16 mouse cellular contexts compared by ENCODE assay signal in genomic region chr10:110840864-110841263, GRCm38 (mm10).
DNase-seq lines count a peak whose midpoint lies in the region; ATAC-seq and TF ChIP-seq lines count a peak whose summit lies in the region.
"Had no signal": no experiment of that assay in that cellular context is flagged by ENCODE, and none has a peak within 500 bp of the region (broad histone marks: within the 10 kb centered on the region; RNA-seq: fewer than 3 reads in every experiment).

No protein-coding gene starts in this region.

- H3K4me1 ChIP-seq in intestine, postnatal 0 days (replicated peaks; ENCODE audit: control insufficient read depth, insufficient read depth, low read length), result no peaks in the 10 kb centered on the region
- H3K4me1 ChIP-seq in intestine, embryonic 16.5 days (ENCODE audit: control insufficient read depth, insufficient read depth, low read length), result no peaks in the 10 kb centered on the region
- no peaks in the 10 kb centered on the region for H3K4me1 ChIP-seq in midbrain, postnatal 0 days (ENCODE audit: insufficient read depth, low read length)
- no peaks in the 10 kb centered on the region for H3K4me1 ChIP-seq in midbrain, embryonic 11.5 days (ENCODE audit: control insufficient read depth, insufficient read depth, low read length)
- H3K4me1 ChIP-seq: forebrain, embryonic 12.5 days; stomach, embryonic 15.5 days had no signal

- no peak overlapping the region for H3K9ac ChIP-seq in intestine, postnatal 0 days (ENCODE audit: low read depth, low read length)
- H3K9ac ChIP-seq in intestine, embryonic 16.5 days (ENCODE audit: low read depth, low read length), result no peak overlapping the region
- H3K9ac ChIP-seq in midbrain, postnatal 0 days (replicated peaks; ENCODE audit: low read length, poor library complexity, severe bottlenecking), result no peak overlapping the region
- H3K9ac ChIP-seq in midbrain, embryonic 11.5 days (ENCODE audit: low read length), result no peak overlapping the region
- H3K9ac ChIP-seq: forebrain, embryonic 12.5 days; liver, embryonic 14.5 days; stomach, embryonic 15.5 days had no signal

- H3K9me3 ChIP-seq in intestine, postnatal 0 days (ENCODE audit: control insufficient read depth), result no peaks in the 10 kb centered on the region
- H3K9me3 ChIP-seq in intestine, embryonic 16.5 days (ENCODE audit: control insufficient read depth, low read length), result no peaks in the 10 kb centered on the region
- no peaks in the 10 kb centered on the region for H3K9me3 ChIP-seq in midbrain, postnatal 0 days (ENCODE audit: low read length)
- H3K9me3 ChIP-seq in midbrain, embryonic 11.5 days (ENCODE audit: control insufficient read depth, low read length), result no peaks in the 10 kb centered on the region
- H3K9me3 ChIP-seq: forebrain, embryonic 12.5 days; stomach, embryonic 15.5 days had no signal

- 33% methylated on average over 3 of the region's 3 CpGs for WGBS in intestine, postnatal 0 days
- 38% methylated on average over 3 of the region's 3 CpGs for WGBS in intestine, embryonic 16.5 days
- 68% methylated on average over 3 of the region's 3 CpGs for WGBS in midbrain, postnatal 0 days
- 79% methylated on average over 3 of the region's 3 CpGs for WGBS in midbrain, embryonic 11.5 days

- H3K27ac ChIP-seq in intestine, postnatal 0 days (ENCODE audit: low read depth, low read length), result no peak overlapping the region
- H3K27ac ChIP-seq in intestine, embryonic 16.5 days (ENCODE audit: low read length), result no peak overlapping the region
- no peak overlapping the region for H3K27ac ChIP-seq in midbrain, postnatal 0 days (ENCODE audit: low read depth, low read length)
- H3K27ac ChIP-seq in midbrain, embryonic 11.5 days (ENCODE audit: low read depth, low read length), result no peak overlapping the region
- H3K27ac ChIP-seq: forebrain, embryonic 12.5 days; liver, embryonic 14.5 days; stomach, embryonic 15.5 days had no signal

- H3K4me2 ChIP-seq in intestine, postnatal 0 days (replicated peaks; ENCODE audit: low read depth), result no peak overlapping the region
- no peak overlapping the region for H3K4me2 ChIP-seq in intestine, embryonic 16.5 days (ENCODE audit: low read depth, low read length)
- H3K4me2 ChIP-seq in midbrain, postnatal 0 days (ENCODE audit: low read depth, low read length, poor library complexity, severe bottlenecking), result no peak overlapping the region
- H3K4me2 ChIP-seq in midbrain, embryonic 11.5 days, result no peak overlapping the region
- H3K4me2 ChIP-seq: forebrain, embryonic 12.5 days; stomach, embryonic 15.5 days had no signal

- ATAC-seq in frontal cortex, adult (ENCODE audit: low TSS enrichment), result 0 out of 2 replicates have a peak, but pooled peaks have one; percentile 50
- ATAC-seq in intestine, postnatal 0 days, result no peak
- ATAC-seq in intestine, embryonic 16.5 days, result no peak
- ATAC-seq in midbrain, postnatal 0 days (ENCODE audit: low FRiP score), result no peak
- no peak for ATAC-seq in midbrain, embryonic 11.5 days (ENCODE audit: low FRiP score)

- no peaks in the 10 kb centered on the region for H3K36me3 ChIP-seq in intestine, postnatal 0 days (ENCODE audit: control insufficient read depth, insufficient read depth)
- no peaks in the 10 kb centered on the region for H3K36me3 ChIP-seq in intestine, embryonic 16.5 days (ENCODE audit: control insufficient read depth, insufficient read depth, low read length)
- no peaks in the 10 kb centered on the region for H3K36me3 ChIP-seq in midbrain, postnatal 0 days (ENCODE audit: insufficient read depth, low read length)
- no peaks in the 10 kb centered on the region for H3K36me3 ChIP-seq in midbrain, embryonic 11.5 days (ENCODE audit: control insufficient read depth, insufficient read depth, low read length)
- H3K36me3 ChIP-seq: forebrain, embryonic 12.5 days; stomach, embryonic 15.5 days had no signal

- peak; percentile 28; the same call in 1 of the 2 replicates for TF ChIP-seq CTCF in intestine, postnatal 0 days (IDR thresholded peaks at IDR 0.05; ENCODE audit: low read depth)
- TF ChIP-seq CTCF in midbrain, postnatal 0 days (IDR thresholded peaks at IDR 0.05), result 0 out of 2 replicates have a peak, but pooled peaks have one; percentile 6

- H3K27me3 ChIP-seq in intestine, postnatal 0 days (replicated peaks; ENCODE audit: control insufficient read depth, insufficient read depth, low read length), result no peaks in the 10 kb centered on the region
- H3K27me3 ChIP-seq in intestine, embryonic 16.5 days (replicated peaks; ENCODE audit: control insufficient read depth, insufficient read depth, low read length), result no peaks in the 10 kb centered on the region
- H3K27me3 ChIP-seq in midbrain, postnatal 0 days (ENCODE audit: insufficient read depth, low read length), result no peaks in the 10 kb centered on the region
- no peaks in the 10 kb centered on the region for H3K27me3 ChIP-seq in midbrain, embryonic 11.5 days (ENCODE audit: control insufficient read depth, insufficient read depth, low read length)
- H3K27me3 ChIP-seq: forebrain, embryonic 12.5 days; stomach, embryonic 15.5 days had no signal

- no peak for DNase-seq in frontal cortex, postnatal 10 days (ENCODE audit: low spot score in 2 of 2)
- DNase-seq in midbrain, postnatal 0 days (ENCODE audit: low spot score), result peak; percentile 15
- DNase-seq in midbrain, embryonic 11.5 days (ENCODE audit: low spot score, missing footprints), result no peak
- no peak for DNase-seq in spleen, adult 18-20 months
- DNase-seq in left cerebral cortex, adult 9 months (ENCODE audit: low spot score in 2 of 2), result no peak
- DNase-seq: adrenal gland, adult 2 months; cerebellum, adult 11 months; cerebellum, postnatal 14 days; right cerebral cortex, adult 18-20 months; thymus, postnatal 25 days had no signal

- H3K4me3 ChIP-seq in intestine, postnatal 0 days (ENCODE audit: low read depth, low read length), result no peak overlapping the region
- H3K4me3 ChIP-seq in intestine, embryonic 16.5 days (ENCODE audit: low read length), result no peak overlapping the region
- no peak overlapping the region for H3K4me3 ChIP-seq in midbrain, postnatal 0 days (ENCODE audit: low read depth, low read length)
- H3K4me3 ChIP-seq in midbrain, embryonic 11.5 days (ENCODE audit: low read depth, low read length), result no peak overlapping the region
- H3K4me3 ChIP-seq: forebrain, embryonic 12.5 days; stomach, embryonic 15.5 days had no signal
